Mouse (Mus musculus): ENCODE data around the gene Prtg. TPM values are rescaled to one million over a fixed set of nuclear protein-coding genes. Genes with fewer than 3 reads are reported as not detected.
A peak's percentile ranks its signal among the peaks of the same experiment; 100 is the strongest.

Gene Prtg
- total and polyA plus RNA-seq, 3 experiments = not detected

GRCm38 (mm10) chr9:72812594-72813570 lies 6.2 kb downstream of the Prtg start:
- H3K9me3 ChIP-seq (replicated peaks; ENCODE audit: insufficient read depth, low read length) = no peaks in the 10 kb centered on the region
- no peak overlapping the region for H3K27ac ChIP-seq (ENCODE audit: control insufficient read depth, low read depth, low read length)
- TF ChIP-seq BHLHE40 (IDR thresholded peaks at IDR 0.05; ENCODE audit: borderline replicate concordance, low read depth, low read length) (no peak; the same call in 1 of the 2 replicates), USF1 (IDR thresholded peaks at IDR 0.05; ENCODE audit: low read depth, low read length) (no peak), CHD1 (IDR thresholded peaks at IDR 0.05; ENCODE audit: low read depth, low read length) (no peak), MYC (IDR thresholded peaks at IDR 0.05; ENCODE audit: low read depth, low read length) (0 out of 2 replicates have a peak, but pooled peaks have one; percentile 38), JUND (IDR thresholded peaks at IDR 0.05; ENCODE audit: low read depth, low read length) (no peak), ETS1 (IDR thresholded peaks at IDR 0.05; ENCODE audit: low read depth, low read length) (peak; percentile 42; the same call in 1 of the 2 replicates), UBTF (IDR thresholded peaks at IDR 0.05; ENCODE audit: borderline replicate concordance, insufficient read depth, low read depth, low read length) (no peak), SIN3A (IDR thresholded peaks at IDR 0.05; ENCODE audit: low read length) (peak; percentile 22; the same call in 1 of the 2 replicates), MXI1 (IDR thresholded peaks at IDR 0.05; ENCODE audit: low read depth, low read length) (no peak), EP300 (IDR thresholded peaks at IDR 0.05; ENCODE audit: low read depth in 1 of 2, low read length in 2 of 2) (peak; percentile 81 to 83), MAFK (IDR thresholded peaks at IDR 0.05; ENCODE audit: borderline replicate concordance, low read depth, low read length) (peak; percentile 15; the same call in 1 of the 2 replicates), NELFE (IDR thresholded peaks at IDR 0.05; ENCODE audit: low read depth, low read length) (no peak), ZC3H11A (IDR thresholded peaks at IDR 0.05; ENCODE audit: low read depth, low read length) (no peak), ZKSCAN1 (IDR thresholded peaks at IDR 0.05; ENCODE audit: low read depth, low read length) (no peak), MAZ (IDR thresholded peaks at IDR 0.05; ENCODE audit: low read depth, low read length) (no peak), TCF12 (IDR thresholded peaks at IDR 0.05; ENCODE audit: low read depth, low read length) (peak; percentile 66), TBP (IDR thresholded peaks at IDR 0.05; ENCODE audit: low read depth, low read length) (no peak), NRF1 (IDR thresholded peaks at IDR 0.05; ENCODE audit: insufficient read depth, low read depth, low read length, poor library complexity, severe bottlenecking) (no peak), MEF2A (IDR thresholded peaks at IDR 0.05; ENCODE audit: extremely low read depth, insufficient replicate concordance, low read depth, low read length, poor library complexity, severe bottlenecking) (no peak), CHD2 (IDR thresholded peaks at IDR 0.05; ENCODE audit: low read length) (no peak), GATA1 (IDR thresholded peaks at IDR 0.05; ENCODE audit: low read depth, low read length) (peak; percentile 79), POLR2A (IDR thresholded peaks at IDR 0.05; ENCODE audit: control insufficient read depth in 1 of 2, insufficient read depth in 1 of 2, low read depth in 1 of 2, low read length in 2 of 2, poor library complexity in 1 of 2) (no peak), MYB (IDR thresholded peaks at IDR 0.05; ENCODE audit: low read depth, low read length) (0 out of 2 replicates have a peak, but pooled peaks have one; percentile 26), POLR2AphosphoS2 (IDR thresholded peaks at IDR 0.05; ENCODE audit: low read length) (no peak), RCOR1 (IDR thresholded peaks at IDR 0.05; ENCODE audit: low read depth, low read length) (peak; percentile 98), E2F4 (IDR thresholded peaks at IDR 0.05; ENCODE audit: borderline replicate concordance, low read depth, low read length) (no peak), ELF1 (IDR thresholded peaks at IDR 0.05; ENCODE audit: low read depth, low read length) (0 out of 2 replicates have a peak, but pooled peaks have one; percentile 25), GABPA (IDR thresholded peaks at IDR 0.05; ENCODE audit: low read depth, low read length) (no peak), MAX (IDR thresholded peaks at IDR 0.05; ENCODE audit: low read length) (no peak), USF2 (IDR thresholded peaks at IDR 0.05; ENCODE audit: borderline replicate concordance in 1 of 2, insufficient read depth in 1 of 2, low read depth in 1 of 2, low read length in 2 of 2) (no peak), TAL1 (IDR thresholded peaks at IDR 0.05; ENCODE audit: low read length) (peak; percentile 62)
- peaks cover 0 to 7% of the 10 kb centered on the region in 2 experiments; a peak in 2 of 4 replicates for H3K4me1 ChIP-seq (ENCODE audit: control insufficient read depth in 1 of 2, insufficient read depth in 2 of 2, low read length in 2 of 2)
- no peak overlapping the region for H3K9ac ChIP-seq (ENCODE audit: control insufficient read depth, low read depth, low read length, poor library complexity, severe bottlenecking)
- H3K79me2 ChIP-seq (ENCODE audit: control insufficient read depth, insufficient read depth, low read length, poor library complexity) = no peaks in the 10 kb centered on the region
- DNase-seq (ENCODE audit: low read depth, low spot score) = peak; percentile 85
- peaks cover 0 to 10% of the 10 kb centered on the region in 2 experiments; a peak in 2 of 4 replicates for H3K36me3 ChIP-seq (ENCODE audit: control insufficient read depth in 1 of 2, insufficient read depth in 2 of 2, low read length in 2 of 2)
- no peak overlapping the region for H3K4me3 ChIP-seq (ENCODE audit: control insufficient read depth in 1 of 2, insufficient read depth in 1 of 2, low read depth in 2 of 2, low read length in 2 of 2)
- H3K27me3 ChIP-seq (ENCODE audit: control insufficient read depth in 1 of 2, insufficient read depth in 2 of 2, low read length in 2 of 2) = peaks cover 5 to 17% of the 10 kb centered on the region in 2 experiments; a peak in 3 of 4 replicates

Measured in MEL (cell line).